Mouse (Mus musculus) forebrain, embryonic 16.5 days (tissue): ENCODE results near the gene Eno2. TPM values are rescaled to one million over a fixed set of nuclear protein-coding genes. Genes with fewer than 3 reads are reported as not detected.
"Not testable (repeated sequence)": the region's sequence is repeated elsewhere in the genome, so short reads cannot be mapped to it uniquely, and the experiment has no call there.

Source experiments
- ATAC-seq: fragments of 200-750 bp; cut with Nextera tagmentation; 2 replicates; pipeline ENCODE4 v1.8.0; 2017; ENCODE audit warnings: mild to moderate bottlenecking, moderate library complexity
- H3K27ac ChIP-seq: fragments of 300-500 bp; sonication (generic); 2 replicates; pipeline ENCODE4 v1.5.1; 2014; ENCODE audit warnings: low read length, control low read depth
- H3K27me3 ChIP-seq: fragments of 300-500 bp; sonication (generic); replicated peaks from 2 replicates; pipeline ENCODE4 v1.6.1; 2014; ENCODE audit warnings: low read length; ENCODE audit not compliant: control insufficient read depth, insufficient read depth
- H3K36me3 ChIP-seq: fragments of 300-500 bp; sonication (generic); 2 replicates; pipeline ENCODE4 v1.6.1; 2014; ENCODE audit not compliant: control insufficient read depth, insufficient read depth
- H3K4me1 ChIP-seq: fragments of 300-500 bp; sonication (generic); replicated peaks from 2 replicates; pipeline ENCODE4 v1.6.1; 2014; ENCODE audit warnings: low read length; ENCODE audit not compliant: control insufficient read depth, insufficient read depth
- H3K4me2 ChIP-seq: fragments of 300-500 bp; sonication (generic); 2 replicates; pipeline ENCODE4 v1.6.1; 2014; ENCODE audit warnings: mild to moderate bottlenecking, low read length, control low read depth
- H3K4me3 ChIP-seq: fragments of 300-500 bp; sonication (generic); replicated peaks from 2 replicates; pipeline ENCODE4 v1.5.1; 2014; ENCODE audit warnings: mild to moderate bottlenecking, low read length, control low read depth
- H3K9ac ChIP-seq: fragments of 300-500 bp; sonication (generic); replicated peaks from 2 replicates; pipeline ENCODE4 v1.6.1; 2014; ENCODE audit warnings: low read depth, low read length, control low read depth
- H3K9me3 ChIP-seq: fragments of 300-500 bp; sonication (generic); 2 replicates; pipeline ENCODE4 v1.6.1; 2016; ENCODE audit warnings: low read length; ENCODE audit not compliant: control insufficient read depth
- WGBS: fragments of 180-500 bp; shearing (Covaris S2); extraction: QIAGEN DNeasy Blood & Tissue Kit; methylation state at CpG from one replicate; pipeline ENCODE4 v1.1.7; 2014; 5-methylcytosine and 5-hydroxymethylcytosine counted together
- polyA plus RNA-seq: library from polyadenylated mRNA; unstranded; fragments of >200 nt; fragmentation: Nextera tagmentation; extraction: Ambion mirVana; gene quantifications from 2 replicates; pipeline ENCODE4 v1.2.1, GENCODE M21; 2015

The Eno2 gene
- polyA plus RNA-seq, 1 experiment from 2014 or later = 63.3 TPM

DNA sequence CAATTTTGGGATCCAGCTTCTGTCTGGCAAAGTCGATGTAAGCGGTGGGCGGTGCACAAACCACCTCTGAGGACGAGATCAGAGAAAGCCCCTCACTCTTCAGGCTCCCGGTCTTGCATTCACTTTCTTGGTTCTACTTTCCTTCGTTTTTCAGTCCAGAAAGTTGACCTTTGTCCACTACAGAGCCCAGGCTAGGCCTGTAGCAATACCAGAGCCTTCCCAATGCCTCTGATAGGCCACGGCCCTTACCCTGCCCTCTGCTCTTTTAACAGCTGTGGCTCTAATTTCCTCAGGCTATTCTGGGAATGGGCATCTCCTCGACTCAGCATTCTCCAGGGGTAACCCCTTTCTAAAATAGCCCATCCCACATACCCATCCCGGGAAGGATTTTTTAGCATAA, 43.4 kb upstream of the Eno2 start:
- peaks cover 28% of the 10 kb centered on the region for H3K4me1 ChIP-seq
- peak overlapping the region; percentile 66 for H3K4me3 ChIP-seq
- peak overlapping the region; percentile 73 for H3K4me2 ChIP-seq
- no peaks in the 10 kb centered on the region for H3K9me3 ChIP-seq
- no peaks in the 10 kb centered on the region for H3K27me3 ChIP-seq
- peak overlapping the region; percentile 74 for H3K9ac ChIP-seq
- ATAC-seq = no peak
- 13% methylated on average over 9 of the region's 9 CpGs for WGBS
- H3K27ac ChIP-seq = peak overlapping the region; percentile 77
- H3K36me3 ChIP-seq = peaks cover 12% of the 10 kb centered on the region

DNA sequence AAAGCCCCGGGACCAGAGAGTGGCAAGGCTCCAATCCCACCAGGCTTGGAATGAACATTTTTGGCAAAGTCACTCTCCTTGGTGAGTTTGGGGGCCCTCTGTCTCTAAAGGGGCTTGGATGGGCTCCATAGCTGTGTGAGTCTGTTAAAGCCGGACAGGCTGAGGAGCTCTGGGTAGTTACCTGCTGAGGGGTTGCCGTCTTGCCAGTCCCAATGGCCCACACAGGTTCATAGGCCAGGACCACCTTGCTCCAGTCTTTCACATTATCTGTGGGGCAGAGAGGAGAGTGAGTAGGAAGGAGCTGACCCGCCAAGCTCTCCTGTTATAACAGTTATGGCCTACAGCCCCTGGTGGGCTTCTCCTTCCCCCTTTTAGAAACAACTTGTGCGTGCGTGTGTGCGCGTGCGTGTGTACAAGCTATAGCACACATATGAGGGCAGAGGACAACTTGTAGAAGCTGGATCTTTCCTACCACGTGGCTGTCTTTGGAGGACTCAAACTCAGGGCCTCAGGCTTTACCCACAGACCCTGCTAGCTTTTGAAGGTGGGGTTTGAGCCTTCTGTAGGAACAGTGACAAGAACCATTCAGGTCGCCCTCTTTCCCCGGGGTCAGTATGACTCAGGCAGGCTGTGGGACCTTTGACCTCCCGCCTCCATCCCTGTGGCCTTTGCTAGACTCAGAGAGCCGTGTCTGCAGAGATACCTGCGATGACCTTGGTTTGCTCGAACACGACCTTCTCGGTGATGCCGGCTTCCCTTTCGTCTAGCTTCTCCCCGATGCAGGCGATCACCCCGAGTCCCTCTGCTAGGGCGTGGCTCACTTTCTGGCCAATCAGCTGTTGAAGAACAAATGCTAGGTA, 42.5 kb upstream of the Eno2 start:
- Histone ChIP-seq H3K9ac (no peak overlapping the region), H3K36me3 (peaks cover 2% of the 10 kb centered on the region; the same call in 1 of the 2 replicates), H3K4me2 (peak overlapping the region; percentile 73), H3K27me3 (no peaks in the 10 kb centered on the region), H3K4me3 (no peak overlapping the region), H3K9me3 (no peaks in the 10 kb centered on the region), H3K27ac (no peak overlapping the region), H3K4me1 (peaks cover 28% of the 10 kb centered on the region)
- whole genome bisulfite sequencing = 83% methylated on average over 24 of the region's 24 CpGs
- no peak for ATAC-seq

DNA sequence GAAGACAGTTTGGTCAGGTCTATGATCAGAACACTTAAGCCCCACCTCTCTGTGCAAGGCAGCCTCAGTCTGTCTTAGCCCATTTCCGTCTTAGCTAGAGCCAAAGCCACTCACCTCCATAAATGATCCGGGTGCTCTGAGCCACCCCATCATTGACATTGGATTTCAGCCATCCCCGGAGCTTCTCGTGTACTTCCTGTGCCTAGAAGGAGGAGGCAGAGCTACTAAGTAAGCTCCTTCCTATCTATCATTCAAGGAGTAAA, 41.9 kb upstream of the Eno2 start:
- peaks cover 30% of the 10 kb centered on the region for H3K4me1 ChIP-seq
- H3K9me3 ChIP-seq = no peaks in the 10 kb centered on the region
- H3K4me2 ChIP-seq = no peak overlapping the region
- no peaks in the 10 kb centered on the region for H3K36me3 ChIP-seq
- no peak for ATAC-seq
- no peak overlapping the region for H3K27ac ChIP-seq
- no peak overlapping the region for H3K4me3 ChIP-seq
- WGBS = 81% methylated on average over 4 of the region's 4 CpGs
- H3K9ac ChIP-seq = no peak overlapping the region
- no peaks in the 10 kb centered on the region for H3K27me3 ChIP-seq

- peaks cover 32% of the 10 kb centered on the region for H3K4me1 ChIP-seq
- H3K27ac ChIP-seq, ATAC-seq, H3K9ac ChIP-seq, H3K4me2 ChIP-seq, H3K27me3 ChIP-seq, H3K4me3 ChIP-seq, H3K36me3 ChIP-seq, H3K9me3 ChIP-seq: not testable (repeated sequence)
- 72% methylated on average over 9 of the region's 11 CpGs for WGBS
Measured at GRCm38 (mm10) chr6:124810566-124811402, 41.3 kb upstream of the Eno2 start.

DNA sequence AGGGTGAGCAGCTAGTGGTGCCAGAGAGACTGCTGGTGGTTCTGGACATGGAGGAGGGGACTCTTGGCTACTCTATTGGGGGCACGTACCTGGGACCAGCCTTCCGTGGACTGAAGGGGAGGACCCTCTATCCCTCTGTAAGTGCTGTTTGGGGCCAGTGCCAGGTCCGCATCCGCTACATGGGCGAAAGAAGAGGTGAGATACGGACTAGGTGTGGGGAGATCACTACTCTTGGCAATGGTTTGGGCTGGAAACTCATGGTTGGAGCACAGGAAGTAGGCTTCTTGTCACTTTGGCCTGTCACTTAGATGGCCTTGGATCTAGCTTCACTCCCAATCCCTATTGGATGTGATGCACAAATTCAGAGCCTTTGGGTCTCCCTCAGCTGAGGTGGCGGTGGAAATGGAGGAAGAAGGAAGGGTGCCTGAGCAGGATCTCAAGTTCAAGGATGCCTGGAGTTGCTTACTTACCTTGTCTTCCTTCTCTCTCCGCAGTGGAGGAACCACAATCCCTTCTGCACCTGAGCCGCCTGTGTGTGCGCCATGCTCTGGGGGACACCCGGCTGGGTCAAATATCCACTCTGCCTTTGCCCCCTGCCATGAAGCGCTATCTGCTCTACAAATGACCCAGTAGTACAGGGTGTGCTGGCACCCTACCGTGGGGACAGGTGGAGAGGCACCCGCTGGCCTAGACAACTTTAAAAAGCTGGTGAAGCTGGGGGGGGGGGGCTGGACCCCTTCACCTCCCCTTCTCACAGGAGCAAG, 40.5 kb upstream of the Eno2 start:
- Histone ChIP-seq H3K4me1 (peaks cover 38% of the 10 kb centered on the region), H3K36me3 (no peaks in the 10 kb centered on the region), H3K4me2 (peak overlapping the region; percentile 80), H3K4me3 (peak overlapping the region; percentile 46), H3K9me3 (no peaks in the 10 kb centered on the region), H3K27ac (no peak overlapping the region), H3K9ac (no peak overlapping the region), H3K27me3 (no peaks in the 10 kb centered on the region)
- WGBS = 45% methylated on average over 14 of the region's 14 CpGs
- no peak for ATAC-seq

DNA sequence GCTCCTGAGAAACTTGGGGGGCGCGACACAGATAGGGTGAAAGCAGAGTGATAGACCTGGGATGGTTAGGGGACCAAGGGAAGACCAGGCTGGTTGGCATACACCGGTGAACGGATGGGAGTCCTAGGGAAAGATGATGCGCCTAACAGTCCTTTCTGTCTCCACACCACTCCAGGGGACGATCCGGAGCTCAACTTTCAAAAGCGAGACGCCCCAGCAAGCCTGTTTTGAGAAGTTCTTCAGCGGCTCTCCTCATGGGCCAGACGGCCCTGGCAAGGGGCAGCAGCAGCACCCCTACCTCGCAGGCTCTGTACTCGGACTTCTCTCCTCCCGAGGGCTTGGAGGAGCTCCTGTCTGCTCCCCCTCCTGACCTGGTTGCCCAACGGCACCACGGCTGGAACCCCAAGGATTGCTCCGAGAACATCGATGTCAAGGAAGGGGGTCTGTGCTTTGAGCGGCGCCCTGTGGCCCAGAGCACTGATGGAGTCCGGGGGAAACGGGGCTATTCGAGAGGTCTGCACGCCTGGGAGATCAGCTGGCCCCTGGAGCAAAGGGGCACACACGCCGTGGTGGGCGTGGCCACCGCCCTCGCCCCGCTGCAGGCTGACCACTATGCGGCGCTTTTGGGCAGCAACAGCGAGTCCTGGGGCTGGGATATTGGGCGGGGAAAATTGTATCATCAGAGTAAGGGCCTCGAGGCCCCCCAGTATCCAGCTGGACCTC, 39.7 kb upstream of the Eno2 start:
- WGBS = under 1% methylated on average over 35 of the region's 35 CpGs
- H3K4me3 ChIP-seq = peak overlapping the region; percentile 46
- no peaks in the 10 kb centered on the region for H3K9me3 ChIP-seq
- H3K27me3 ChIP-seq = no peaks in the 10 kb centered on the region
- H3K9ac ChIP-seq = peak overlapping the region; percentile 55
- H3K4me2 ChIP-seq = peak overlapping the region; percentile 80
- H3K4me1 ChIP-seq = peaks cover 38% of the 10 kb centered on the region
- peak overlapping the region; percentile 60 for H3K27ac ChIP-seq
- ATAC-seq = 0 out of 2 replicates have a peak, but pooled peaks have one; percentile 1
- no peaks in the 10 kb centered on the region for H3K36me3 ChIP-seq

- H3K27me3 ChIP-seq = no peaks in the 10 kb centered on the region
- 5% methylated on average over 29 of the region's 29 CpGs for WGBS
- ATAC-seq = peak; percentile 7; the same call in 1 of the 2 replicates
- H3K27ac ChIP-seq = peak within 1 kb of the TSS; percentile 60
- H3K36me3 ChIP-seq = no peaks in the 10 kb centered on the region
- H3K4me3 ChIP-seq = peak within 1 kb of the TSS; percentile 46
- no peaks in the 10 kb centered on the region for H3K9me3 ChIP-seq
- H3K4me1 ChIP-seq = peaks cover 38% of the 10 kb centered on the region
- H3K4me2 ChIP-seq = peak within 1 kb of the TSS; percentile 80
- peak within 1 kb of the TSS; percentile 55 for H3K9ac ChIP-seq
Measured at GRCm38 (mm10) chr6:124808358-124809012, 39.0 kb upstream of the Eno2 start, which contains the start of gene Spsb2. Spsb2 (plus strand) TSS chr6:124808661.

DNA sequence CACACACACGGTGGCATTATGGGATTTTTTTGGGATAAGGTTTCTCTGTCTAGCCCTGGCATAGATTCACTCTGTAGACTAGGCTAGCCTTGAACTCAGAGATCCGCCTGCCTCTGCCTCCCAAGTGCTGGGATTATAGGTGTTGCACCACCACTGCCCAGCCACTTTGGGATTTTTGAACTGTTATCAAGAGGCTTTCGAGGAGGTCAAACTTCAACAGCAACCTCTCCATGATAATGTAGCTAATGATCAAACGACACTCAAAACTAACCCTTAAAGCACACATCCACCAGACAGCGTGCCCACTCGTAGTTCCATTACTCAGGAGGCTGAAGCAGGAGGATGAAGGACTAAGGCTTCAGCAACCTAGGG, 38.5 kb upstream of the Eno2 start:
- no peak overlapping the region for H3K27ac ChIP-seq
- no peaks in the 10 kb centered on the region for H3K27me3 ChIP-seq
- no peak overlapping the region for H3K9ac ChIP-seq
- H3K4me1 ChIP-seq = peaks cover 34% of the 10 kb centered on the region
- H3K4me3 ChIP-seq = no peak overlapping the region
- no peaks in the 10 kb centered on the region for H3K36me3 ChIP-seq
- ATAC-seq = no peak
- WGBS = 88% methylated on average over 6 of the region's 6 CpGs
- no peak overlapping the region for H3K4me2 ChIP-seq
- H3K9me3 ChIP-seq = no peaks in the 10 kb centered on the region
